Mouse (Mus musculus) cerebellum, adult 8-10 months (tissue): ENCODE data around the gene Abcb10.
"Not testable (repeated sequence)": the region's sequence is repeated elsewhere in the genome, so short reads cannot be mapped to it uniquely, and the experiment has no call there.

Source experiments
- DNase-seq: peaks from one replicate; pipeline ENCODE4 v3.0.0; 2022

Abcb10 gene

DNA sequence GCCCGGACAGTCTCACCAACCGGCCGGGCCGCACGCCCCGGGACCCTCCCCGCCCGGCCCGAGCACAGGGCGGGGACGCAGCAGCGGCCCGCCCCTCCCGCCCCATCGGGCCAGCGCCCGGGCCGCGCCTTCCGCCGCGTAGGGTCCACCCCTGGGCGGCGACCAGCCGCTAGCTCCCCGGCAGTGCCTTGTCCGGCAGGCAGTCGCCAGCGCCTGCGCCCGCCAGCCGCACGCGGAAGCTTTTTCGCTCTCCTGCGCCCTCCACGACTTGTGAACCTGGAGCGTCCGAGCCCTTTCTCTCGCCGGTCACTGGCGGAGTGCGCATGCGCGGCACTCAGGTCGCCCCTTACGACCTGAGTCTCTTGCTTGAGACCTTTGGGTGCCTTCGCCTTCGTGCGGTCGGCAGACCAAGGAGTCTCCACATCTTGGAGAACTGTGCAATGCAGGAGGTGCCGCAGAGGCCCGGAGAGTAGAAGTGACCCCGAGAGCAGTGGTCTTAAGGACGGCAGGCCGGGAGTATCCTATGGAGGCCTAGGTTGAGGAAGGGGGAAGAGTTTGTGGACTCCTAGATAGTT is at the start of gene Abcb10:
Abcb10 (minus strand) TSS at position 297 of the 575 bp plus-strand sequence.
- peak; percentile 89 for DNase-seq

DNA sequence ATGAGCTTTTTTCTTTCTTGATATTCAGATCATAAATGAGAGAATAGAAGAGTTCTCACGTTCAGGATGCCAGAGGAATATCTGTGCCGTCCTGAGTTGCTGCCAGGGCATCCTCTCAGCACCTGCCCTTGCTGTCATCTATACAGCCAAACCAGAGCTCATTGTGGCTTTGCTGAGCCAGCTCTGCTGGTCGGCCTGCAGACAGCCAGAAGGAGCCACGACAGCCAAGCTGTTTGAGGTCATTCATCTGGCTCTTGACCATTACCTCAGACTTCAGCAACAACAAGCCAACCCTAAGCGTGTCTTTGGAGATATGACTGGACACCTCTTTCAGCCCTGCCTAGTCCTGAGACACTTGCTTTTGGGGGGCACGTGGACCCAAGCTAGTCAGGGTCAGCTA is 44.9 kb upstream of the Abcb10 start:
- DNase-seq: peak; percentile 38

DNA sequence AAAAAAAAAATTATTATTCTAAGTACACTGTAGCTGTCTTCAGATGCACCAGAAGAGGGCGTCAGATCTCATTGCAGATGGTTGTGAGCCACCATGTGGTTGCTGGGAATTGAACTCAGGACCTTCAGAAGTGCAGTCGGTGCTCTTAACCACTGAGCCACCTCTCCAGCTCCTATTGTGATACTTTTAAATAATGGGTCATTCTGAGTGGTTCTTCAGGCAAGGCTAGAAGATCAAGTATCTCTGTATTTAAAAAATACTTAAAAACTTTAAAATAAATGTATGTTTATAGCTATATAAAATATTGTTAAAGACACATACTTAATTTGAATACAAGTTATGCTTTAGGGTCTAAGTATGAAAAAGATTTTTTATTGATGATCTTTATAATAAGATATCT is 43.3 kb upstream of the Abcb10 start:
- DNase-seq: not testable (repeated sequence)

DNA sequence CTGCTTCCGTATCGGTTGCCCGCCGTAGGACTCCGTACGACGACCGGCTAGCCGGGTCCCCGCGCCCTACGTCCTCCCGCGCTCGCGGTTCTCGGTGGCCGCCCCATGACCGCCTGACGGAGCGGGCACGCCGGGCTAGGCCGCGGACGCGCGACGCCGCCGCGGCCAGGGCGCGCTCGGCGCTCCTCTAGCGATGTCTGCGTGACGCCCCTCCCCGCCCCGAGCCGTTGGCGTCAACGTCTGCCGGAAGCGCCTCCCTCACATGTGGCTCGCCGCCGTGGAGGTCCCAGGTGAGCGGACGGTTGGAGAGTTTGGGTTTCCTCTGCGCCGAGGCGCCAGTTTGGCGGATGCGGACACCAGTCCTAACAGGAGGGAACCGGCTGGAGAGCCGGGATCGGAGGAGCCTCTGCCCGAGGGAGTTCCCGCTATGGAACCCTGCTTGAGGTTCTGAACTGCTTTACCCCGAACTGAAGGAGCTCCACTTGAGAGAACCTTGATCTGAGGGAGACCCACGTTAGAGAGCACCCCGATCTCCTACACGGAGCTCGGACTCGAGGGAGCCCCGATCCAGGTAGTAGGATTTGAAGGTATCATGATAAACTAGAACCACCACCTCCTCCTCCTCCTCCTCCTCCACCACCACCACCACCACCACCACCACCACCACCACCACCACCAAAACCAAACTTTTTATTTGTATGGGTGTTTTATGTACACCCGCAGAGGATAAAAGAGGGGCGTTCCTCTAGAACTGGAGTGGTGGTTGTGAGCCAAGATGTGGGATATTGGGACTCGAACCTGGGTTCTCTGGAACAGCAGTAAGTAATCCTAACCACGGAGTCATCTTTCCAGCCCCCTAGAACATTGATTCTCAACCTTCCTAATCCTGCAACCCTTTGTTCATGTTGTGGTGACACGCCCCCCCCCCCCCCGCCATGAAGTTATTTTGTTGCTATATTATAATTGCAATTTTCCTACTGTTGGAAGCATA is 38.6 kb upstream of the Abcb10 start, which contains the start of the genes Taf5l and Urb2:
Taf5l (minus strand) TSS at position 161 of the 991 bp plus-strand sequence.
Urb2 (plus strand) TSS at position 272 of the 991 bp plus-strand sequence.
- peak; percentile 93 for DNase-seq

DNA sequence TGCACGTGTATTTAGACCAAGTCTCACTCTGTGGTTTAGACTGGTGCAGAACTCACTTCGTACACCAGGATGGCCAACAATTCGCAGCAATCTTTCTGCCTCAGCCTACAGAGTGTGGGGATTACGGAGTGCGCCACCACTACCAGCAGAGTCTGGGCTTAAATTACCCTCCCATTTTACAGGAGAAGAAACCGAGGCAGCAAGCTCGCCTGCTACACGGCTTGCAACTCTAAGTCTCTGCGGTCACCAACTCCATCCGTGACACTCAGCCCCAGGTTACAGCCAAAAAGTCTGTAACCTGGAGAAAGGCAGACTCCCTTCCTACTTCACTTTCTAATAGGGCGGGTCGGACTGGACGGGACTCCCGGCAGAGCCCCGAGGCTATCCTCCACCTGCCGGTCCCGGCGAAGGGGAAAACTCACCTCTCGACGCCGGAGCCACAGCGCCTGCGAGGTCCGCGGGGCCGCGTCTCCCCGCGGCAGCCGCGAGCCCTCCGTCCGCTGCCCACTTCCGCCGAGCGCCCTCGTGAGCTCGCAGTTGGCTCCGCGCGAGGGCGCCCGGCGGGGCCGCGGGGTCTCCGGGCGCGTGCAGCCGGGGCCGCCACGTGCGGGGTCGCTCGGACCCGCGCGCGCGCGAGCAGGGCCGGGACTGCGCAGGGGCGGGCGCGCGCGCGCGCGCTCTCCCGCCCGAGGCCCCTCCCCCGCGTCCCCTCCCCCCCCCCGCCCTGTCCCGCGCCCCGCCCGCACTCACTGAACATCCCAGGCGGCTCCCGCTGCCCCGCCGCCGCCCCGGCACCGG is 37.7 kb upstream of the Abcb10 start:
- peak; percentile 57 for DNase-seq

DNA sequence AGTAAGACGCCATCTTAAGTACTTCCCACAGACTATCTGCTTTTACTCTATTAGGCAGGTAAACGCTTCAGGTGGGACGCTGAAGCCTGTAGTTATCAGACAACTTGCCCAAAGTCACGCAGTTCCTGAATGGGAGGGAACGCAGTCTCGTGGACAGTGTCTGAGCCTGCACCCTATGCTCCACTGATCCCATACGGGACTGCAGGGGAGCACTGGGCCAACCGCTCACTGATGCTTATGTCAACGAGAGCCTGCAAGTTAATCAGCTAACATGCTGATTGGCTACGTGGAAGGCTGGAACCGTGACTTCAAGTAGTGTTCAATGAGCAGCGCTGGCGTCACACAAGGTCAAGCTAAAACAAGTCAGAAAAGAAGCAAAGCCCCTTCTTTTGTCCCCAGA is 36.9 kb upstream of the Abcb10 start:
- DNase-seq: peak; percentile 20

DNA sequence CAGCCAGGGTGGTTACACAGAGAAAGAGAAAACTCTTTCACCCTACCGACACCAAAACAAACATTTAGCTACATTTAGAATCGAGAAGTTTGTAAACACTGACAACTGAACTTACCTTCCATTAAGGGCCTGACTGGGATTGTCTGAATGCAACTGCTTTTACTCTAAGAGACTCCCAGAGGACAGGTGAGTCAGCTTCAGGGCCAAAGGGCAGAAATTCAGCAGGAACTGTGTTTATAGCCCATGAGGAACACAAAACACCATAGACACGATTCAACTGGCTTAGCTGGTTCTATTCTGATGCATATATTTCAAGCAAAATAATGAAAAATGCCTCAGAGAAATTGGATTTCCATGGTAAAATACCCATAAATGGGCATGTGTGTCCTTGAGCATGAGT is 31.8 kb upstream of the Abcb10 start:
- no peak for DNase-seq

DNA sequence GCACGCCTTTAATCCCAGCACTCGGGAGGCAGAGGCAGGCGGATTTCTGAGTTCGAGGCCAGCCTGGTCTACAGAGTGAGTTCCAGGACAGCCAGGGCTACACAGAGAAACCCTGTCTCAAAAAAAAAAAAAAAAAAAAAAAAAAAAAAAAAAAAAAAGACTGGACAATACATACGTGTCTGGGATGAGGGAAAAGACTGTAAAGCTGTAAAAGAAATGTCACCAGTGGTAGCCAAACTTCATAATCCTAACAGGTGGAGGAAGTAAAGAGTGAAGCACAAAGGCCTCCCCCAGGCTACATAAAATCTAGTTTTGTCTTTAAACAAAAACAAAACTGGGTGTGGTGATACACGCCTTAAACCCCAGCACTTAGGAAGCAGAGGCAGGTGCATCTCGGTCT is 31.4 kb upstream of the Abcb10 start:
- not testable (repeated sequence) for DNase-seq

DNA sequence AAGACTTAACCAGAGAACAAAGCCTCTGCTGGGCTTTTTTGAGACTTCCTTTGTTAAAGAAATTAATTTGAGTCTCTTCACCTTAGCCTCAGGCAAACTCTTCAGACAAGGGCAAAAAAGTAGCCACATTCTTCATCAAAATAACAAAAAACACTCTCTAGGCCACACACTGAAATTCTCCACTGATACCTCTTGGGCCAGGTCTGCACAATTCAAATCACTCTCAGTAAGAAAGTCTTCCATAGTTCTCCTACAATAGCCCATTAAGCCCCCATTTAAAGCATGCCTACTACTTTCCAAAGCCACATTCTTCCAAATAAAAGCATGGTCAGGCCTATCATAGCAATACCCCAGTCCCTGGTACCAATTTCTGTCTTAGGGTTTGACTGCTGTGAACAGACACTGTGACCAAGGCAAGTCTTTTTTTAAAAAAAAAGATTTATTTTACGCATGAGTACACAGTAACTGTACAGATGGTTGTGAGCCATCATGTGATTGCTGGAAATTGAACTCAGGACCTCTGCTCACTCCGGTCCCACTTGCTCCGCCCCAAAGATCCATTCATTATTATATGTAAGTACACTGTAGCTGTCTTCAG is 29.2 kb upstream of the Abcb10 start:
- DNase-seq: no peak

DNA sequence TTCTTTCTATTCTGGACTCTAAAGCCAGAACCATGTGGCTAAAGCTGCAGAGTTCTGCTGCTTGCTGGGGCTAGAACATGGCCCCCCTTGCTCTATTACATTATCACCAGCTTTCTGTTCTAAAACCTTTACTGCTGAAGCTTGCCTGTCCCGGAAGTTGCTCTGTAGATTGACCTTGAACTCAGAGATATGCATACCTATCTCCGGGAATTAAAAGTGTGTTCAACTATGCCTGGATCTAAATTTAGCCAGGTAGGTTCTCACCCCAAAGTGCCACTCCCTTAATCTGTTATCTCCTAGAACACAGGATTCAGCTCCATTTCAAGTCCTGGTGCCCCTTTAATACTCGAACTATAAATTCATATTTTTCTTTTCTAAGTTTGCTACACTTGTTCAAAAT is 28.7 kb upstream of the Abcb10 start:
- DNase-seq: no peak

DNA sequence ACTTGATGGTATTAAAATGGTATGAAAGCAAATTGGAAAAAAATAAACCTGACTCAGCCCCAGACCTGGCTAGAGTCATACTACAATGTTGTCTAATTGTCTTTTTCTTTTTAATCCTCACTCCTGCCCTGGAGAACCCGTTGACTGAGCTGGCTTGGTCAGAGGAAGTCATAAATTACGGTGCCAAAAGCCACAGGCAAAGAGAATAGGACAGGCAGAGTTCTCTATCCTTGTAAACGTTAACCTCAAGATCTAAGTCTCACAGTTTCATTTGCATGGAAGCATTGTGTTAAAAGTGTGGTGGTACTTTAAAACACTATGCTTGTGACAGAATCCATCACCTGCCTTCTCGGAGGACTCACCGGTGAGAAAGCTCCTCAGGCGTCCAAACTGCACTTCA is 24.9 kb upstream of the Abcb10 start:
- DNase-seq: no peak

DNA sequence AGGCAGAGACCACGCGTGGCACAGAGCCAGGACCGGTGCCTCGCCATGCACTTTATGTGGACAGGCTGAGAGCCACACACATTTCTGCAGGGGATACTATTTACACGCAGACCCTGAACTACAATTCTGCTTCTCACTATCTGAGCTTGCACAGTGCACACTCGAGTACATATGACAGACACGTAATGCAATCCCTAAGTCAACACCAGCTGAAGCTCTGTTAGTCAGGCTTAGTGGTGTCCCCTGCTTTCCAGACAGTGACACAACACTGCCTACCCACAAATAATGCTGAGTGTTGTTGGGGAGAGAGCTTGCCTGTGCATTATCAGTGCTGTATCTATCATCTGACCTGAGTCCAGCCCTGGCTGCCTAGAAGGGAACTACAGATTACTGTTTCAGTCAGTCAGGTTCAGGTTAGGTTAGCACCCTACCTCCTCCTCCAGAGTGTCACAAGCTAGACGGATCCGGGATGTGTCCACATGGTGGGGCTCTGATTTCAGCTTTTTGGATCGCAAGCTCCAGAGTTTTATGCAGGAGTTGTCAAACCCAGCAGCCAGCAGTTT is 19.7 kb upstream of the Abcb10 start:
- DNase-seq: no peak

DNA sequence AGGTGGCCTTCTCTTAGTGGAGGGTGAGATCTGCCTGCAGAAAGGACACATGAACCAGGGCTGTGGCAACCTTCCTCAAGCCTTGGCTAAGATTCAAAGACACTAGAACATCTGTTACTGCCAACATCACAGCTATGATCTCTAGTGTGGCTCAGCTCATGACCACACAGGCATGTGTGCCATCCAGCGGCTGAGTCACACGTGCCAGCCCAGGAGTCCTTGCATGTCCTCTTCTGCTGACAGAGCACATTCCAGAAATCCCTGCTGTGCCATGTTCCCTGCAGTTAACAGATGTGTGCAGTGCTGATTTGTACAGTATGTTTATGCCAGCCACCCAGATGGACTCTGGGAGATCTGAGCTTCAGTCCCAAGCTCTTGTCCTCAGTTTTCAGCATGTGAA is 16.6 kb upstream of the Abcb10 start:
- DNase-seq: no peak

DNA sequence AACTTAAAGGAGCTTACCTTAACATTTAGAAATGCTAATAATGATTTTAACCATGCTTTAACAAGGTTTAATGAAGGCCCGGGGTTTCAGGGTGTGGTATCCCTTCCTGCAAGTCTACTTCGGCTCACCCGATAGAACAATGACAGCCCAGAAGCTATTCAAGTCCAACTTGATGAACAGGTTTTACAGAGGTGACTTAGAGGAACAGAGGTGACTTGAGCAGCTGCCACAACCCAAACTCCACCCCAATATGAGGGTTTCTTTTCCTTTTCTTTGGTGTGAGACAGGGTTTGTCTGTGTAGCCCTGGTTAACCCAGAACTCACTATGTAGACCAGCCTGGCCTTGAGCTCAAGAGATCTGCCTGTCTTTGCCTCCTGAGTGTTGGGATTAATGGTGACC is 11.1 kb upstream of the Abcb10 start:
- no peak for DNase-seq

DNA sequence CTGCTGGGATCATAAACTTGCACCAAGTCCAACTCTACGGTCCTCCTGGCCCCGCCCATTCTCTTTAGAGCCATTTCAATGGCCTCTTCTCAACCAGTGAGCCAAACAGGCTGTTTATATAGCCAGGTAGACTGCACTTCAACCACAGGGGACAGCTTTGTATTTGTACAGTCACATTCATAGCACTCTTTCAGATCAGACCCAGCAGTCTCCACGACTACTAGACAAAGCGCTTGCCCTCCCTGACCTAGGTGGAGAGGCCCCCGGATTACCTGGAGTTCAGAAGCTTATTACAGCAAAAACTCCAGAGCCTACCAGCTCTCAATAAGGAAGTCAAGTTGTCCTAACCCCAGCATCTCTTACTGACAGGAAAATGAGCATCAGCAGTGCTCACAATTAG is 10.7 kb upstream of the Abcb10 start:
- DNase-seq: no peak

DNA sequence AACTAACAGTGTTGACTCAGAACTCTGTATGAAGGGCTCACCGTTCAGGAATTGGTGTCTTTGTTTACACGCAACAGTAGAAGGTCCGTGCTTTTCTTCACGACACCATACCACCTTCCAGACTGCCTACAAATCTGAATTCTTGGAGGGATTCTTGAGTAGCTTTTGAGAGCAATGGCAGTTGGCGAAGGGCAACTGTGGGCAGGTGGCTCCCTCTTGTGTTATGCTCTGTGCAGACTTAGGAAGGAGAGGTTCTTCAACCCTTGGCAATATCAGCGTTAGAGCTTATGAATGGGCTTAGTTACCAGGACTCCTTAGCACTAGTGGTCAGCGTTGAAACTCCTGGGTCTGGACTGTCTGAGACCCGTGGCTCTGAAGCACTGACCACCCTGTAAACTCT is 9.7 kb upstream of the Abcb10 start:
- no peak for DNase-seq

DNA sequence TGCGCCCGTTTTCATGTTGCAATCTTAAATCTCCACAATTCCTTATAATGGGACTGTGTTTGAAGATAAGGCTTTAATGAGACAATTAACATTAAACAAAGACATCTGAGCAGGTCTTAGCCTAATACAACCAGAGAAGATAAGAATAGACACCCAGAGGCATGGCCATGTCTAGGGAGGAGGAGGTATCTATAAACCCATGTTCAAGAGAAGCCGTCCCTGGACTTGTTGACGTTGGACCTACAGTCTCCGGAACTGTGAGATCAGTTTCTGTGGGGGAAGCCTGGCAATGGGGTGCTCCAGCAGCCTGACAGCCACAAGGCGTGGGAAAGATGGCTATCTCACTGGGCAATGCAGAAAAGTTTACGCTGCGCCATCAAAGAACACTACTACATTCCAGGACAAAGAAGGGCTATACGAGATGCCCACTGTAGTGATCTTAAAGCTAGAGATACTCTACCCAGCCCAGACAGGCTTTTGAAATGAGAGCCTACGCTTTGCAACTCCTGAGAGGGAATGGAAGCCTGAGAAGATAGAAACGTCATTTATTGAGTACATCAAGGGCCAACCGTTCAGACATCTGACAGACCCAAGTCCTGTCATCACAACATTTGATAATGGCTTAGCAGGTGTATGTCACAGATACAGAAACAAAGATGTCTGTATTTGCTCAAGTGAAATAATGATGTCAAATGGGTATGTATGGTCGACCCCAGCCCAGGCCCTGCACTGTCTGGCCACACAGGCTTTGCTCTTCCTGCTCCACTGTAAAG is 7.5 kb upstream of the Abcb10 start:
- no peak for DNase-seq

DNA sequence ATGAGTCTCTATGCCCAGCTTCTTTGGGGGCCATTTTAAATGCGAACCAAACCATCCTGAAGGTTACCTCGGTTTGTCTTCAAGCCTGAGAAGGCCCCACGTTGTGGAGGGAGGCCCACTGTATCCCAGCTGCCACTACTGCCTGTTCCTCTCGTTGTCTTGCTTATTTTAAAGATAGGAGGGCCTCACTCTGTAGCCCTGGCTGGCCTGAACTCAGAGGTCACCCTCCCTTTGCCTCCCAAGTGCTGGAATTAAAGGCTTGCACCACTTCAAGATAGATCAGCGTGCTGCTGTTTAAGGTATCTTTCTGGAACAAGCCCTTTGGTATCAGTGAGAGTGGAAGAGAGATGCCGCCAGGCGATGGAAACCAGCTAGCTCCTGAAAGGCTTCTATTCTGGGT is 6.2 kb upstream of the Abcb10 start:
- DNase-seq: no peak

DNA sequence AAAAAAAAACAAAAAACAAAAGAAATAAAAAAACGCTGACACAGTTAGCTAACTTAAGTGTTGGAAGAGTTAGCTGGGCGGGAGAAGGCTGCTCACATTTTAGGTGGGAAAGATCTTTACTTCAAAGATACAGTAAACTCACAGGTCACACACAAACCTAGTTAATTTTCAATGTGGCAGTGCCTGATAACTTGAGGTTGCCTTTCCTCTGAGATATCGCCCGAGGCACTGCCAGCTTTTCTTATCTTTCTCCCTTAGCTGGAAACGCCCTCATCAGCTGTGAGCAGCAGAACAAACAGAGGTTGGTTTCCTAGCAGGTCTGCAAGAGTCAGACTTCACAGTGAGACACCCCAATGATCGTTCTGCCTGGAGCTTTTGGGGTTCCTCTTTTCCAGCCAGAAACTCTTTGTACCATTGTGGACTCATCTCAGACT is 5.7 kb upstream of the Abcb10 start:
- no peak for DNase-seq

DNA sequence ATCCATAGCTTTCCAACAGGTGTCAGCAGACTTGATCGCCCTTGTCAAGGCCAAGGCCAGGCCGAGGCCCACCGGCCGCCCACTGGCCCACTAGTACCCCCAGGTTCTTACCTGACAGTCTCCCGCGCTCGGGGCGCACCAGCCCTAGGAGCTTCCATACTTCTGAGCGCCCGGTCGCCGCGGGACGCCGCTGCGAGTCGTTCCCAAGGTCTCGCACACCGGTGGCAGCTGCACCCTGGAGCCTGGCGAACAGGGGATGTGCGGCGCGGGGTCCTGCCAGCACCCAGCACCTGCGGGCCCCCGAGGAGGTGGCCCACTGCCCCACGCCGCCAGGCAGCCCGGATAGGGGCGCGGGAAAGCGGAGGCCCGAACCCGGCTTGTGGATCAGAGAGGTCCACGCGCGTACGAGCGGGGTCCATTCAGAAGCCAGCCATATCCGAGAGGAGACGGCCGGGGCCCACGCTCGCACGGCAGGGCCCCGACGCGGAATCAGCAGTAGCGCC is 580 bp downstream of the Abcb10 start:
- peak; percentile 47 for DNase-seq

DNA sequence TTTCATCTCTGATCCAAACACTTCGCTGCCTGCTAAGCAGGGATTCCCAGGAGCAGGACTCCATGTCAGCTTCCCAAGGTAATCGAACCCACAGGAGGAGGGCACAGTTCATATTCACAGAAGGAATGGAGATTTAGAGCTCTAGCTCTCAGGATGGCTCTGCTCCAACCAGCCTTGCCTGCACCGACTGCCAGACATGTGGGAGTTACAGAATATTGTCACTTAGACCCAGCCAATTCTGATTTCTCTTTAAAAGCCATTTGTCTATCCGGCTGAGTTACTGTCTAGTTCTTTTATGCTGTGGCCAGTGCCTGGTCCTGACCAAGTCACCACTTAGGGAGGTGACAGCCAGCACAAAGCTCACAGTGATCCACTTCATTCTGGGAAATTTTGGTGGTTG is 1.2 kb downstream of the Abcb10 start:
- peak; percentile 19 for DNase-seq

DNA sequence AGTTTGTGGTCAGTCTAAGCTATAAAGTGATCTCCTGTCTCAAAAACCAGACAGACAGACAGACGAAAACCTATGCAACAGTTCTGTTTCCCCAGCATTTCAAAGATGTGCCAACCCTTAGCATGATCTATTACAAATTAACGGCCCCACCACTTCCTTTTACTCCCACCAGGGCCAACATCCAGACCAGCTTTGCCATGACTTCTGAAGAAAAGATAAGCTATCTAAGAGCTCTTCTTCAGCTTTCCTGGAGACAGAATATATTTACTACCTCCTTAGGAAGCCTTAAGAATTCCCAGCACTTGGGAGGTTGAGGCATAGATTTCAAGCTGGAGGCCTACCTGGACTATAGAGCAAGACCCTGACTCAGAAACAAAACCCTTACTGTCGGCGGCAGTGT is 2.7 kb downstream of the Abcb10 start:
- no peak for DNase-seq
